13 mouse cellular contexts compared by ENCODE assay signal in genomic region chr11:56556332-56556731, GRCm38 (mm10).
DNase-seq lines count a peak whose midpoint lies in the region.
"Had no signal": no experiment of that assay in that cellular context is flagged by ENCODE, and none has a peak within 500 bp of the region (broad histone marks: within the 10 kb centered on the region; RNA-seq: fewer than 3 reads in every experiment).

No protein-coding gene starts in this region.

- peak; percentile 82 to 86 for DNase-seq in cerebellum, postnatal 10 days
- no peak for DNase-seq in cerebellum, adult 11-12 months
- DNase-seq in kidney, adult 9 months = peak; percentile 0
- DNase-seq in kidney, adult 8-10 months = no peak
- peak; percentile 4 for DNase-seq in testis, postnatal 14 days (ENCODE audit: low spot score)
- DNase-seq in testis, postnatal 10 days (ENCODE audit: low spot score) = no peak
- no peak for DNase-seq in frontal cortex, postnatal 10 days (ENCODE audit: low spot score in 2 of 2)
- DNase-seq in ovary, postnatal 36 days (ENCODE audit: low spot score) = no peak
- DNase-seq: adrenal gland, adult 2 months; cerebellum, adult 9-10 months; layer of hippocampus, postnatal 36 days; right cerebral cortex, postnatal 4 days; thymus, postnatal 14 days had no signal

Comparison
In these comparisons a context has a peak if more than half of its experiments do, and no peak if none do; other contexts are left out.
1. DNase-seq: peak in cerebellum, postnatal 10 days (2 of 2), kidney, adult 9 months (single experiment) and testis, postnatal 14 days (single experiment); none in cerebellum, adult 11-12 months (single experiment), kidney, adult 8-10 months (0 of 2), testis, postnatal 10 days (single experiment), frontal cortex, postnatal 10 days (0 of 2) and ovary, postnatal 36 days (single experiment).